Mouse (Mus musculus) thymus, postnatal 10 days (tissue): ENCODE results near the gene Gm8797.
"Not testable (repeated sequence)": the region's sequence is repeated elsewhere in the genome, so short reads cannot be mapped to it uniquely, and the experiment has no call there.

Experiments
- DNase-seq, 2 experiments: peaks; one replicate each; pipeline ENCODE4 v3.0.0; 2021; ENCODE audit warnings: low spot score in 2 of 2

The Gm8797 gene

GRCm38 (mm10) chr3:5750506-5750905 is at the start of gene Gm8797:
Gm8797 (plus strand) TSS chr3:5750806.
- not testable (repeated sequence) for DNase-seq

DNA sequence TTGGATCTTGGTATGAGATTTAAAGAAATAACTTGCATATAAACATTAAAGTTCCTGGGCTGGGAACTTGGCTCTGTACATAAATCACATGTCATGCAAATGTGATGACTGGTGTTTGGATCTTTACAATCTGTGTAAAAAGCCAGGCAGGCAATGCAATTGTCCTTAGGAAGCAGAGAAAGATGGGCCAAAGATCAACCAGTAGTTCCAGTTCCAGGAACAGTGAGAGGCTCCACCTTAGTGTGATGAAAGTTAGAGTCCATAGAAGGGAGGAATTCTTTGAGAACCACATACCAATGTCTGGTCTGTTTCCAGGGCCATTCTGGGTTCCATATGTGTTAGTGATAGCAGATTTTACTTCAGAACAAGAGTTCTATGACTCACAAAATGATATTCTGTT is 36.1 kb upstream of the Gm8797 start:
- no peak for DNase-seq

DNA sequence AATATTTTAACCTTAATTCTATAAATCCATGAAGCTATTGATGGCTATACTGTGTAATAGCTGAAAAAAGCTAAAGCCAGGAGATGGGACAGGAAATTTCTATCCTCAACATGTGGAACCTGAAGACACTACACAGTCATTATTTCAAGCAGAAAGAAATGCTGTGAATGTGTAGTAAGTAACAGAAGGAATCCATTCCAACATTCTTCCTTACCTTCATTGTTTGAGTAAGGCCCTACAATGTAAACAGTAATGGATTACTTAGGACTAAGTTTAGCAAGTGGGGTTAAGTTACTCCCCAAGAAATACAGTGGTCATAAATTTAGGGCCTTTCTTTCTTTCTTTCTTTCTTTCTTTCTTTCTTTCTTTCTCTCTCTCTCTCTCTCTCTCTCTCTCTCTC is 17.7 kb upstream of the Gm8797 start:
- no peak for DNase-seq

DNA sequence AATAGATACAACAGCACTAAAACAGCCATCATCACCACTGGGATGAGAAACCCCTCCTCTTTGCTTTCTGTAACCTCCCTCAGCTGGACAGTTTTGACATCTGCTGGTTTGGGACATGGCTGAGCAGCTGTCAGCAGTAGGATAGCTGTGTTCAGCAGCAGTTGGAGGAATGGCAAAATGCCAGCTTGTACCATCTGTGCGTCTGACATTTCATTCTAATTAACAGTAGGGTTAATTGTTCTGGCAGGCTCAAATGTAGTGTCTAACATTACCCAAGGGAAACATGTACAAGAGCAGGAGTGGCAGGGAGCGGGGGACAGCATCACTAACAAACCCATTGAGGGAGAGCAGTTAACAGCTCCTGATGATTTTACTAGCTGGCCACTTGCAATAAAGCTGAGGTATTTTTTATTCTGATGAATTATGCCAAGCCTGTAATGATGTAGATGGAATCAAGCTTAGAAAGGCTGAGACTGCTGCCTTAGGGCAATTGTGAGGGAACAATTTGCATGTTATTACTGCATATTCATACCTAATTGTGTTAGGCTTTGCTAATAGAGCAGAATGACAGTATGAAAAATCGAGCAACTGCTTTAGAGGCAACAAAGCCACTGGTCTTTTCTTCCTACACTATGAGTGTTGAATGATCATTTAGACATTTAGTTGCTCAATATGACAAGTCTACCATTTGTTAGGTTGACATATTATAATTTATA is 4.3 kb downstream of the Gm8797 start:
- no peak for DNase-seq

- DNase-seq, result no peak
These were observed 15.7 kb downstream of the Gm8797 start for GRCm38 (mm10) chr3:5766256-5766655.

GRCm38 (mm10) chr3:5776894-5777293 is 26.3 kb downstream of the Gm8797 start:
- DNase-seq, result no peak
